ENCODE assay signal across 21 mouse cellular contexts in the genomic region with DNA sequence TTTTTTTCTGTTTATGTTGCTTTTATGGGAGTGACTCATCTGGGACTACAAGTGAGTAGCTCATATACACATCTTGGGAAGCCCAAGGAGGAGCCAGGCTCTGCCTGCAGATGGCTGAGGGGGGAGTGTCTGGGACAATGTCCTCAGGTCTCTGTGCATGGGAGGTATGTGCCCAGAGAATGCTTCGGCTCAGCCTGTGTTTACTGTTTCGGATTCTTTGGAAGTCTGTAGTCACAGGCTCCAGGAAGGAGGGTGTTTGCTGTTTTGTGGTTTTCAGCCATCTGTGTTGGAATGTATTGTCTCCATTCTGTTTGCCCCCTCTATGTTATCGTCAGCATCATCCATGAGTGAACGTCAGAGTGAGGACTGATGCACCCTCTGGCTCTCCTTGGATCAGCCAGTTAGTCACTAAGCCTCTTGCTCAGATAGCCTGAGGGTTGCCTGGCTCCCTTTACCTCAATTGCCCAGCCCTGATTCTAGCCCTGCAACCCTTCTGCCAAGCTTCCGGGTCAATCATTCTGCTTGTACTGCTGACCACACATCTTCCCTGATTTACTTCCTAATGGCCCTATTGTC. TPM values are rescaled to one million over a fixed set of nuclear protein-coding genes. Genes with fewer than 3 reads are reported as not detected.
DNase-seq lines count a peak whose midpoint lies in the region; ATAC-seq and TF ChIP-seq lines count a peak whose summit lies in the region.
"Had no signal": no experiment of that assay in that cellular context is flagged by ENCODE, and none has a peak within 500 bp of the region (broad histone marks: within the 10 kb centered on the region; RNA-seq: fewer than 3 reads in every experiment).

No protein-coding gene starts in this region.

- no peak for ATAC-seq in embryonic facial prominence, embryonic 15.5 days (ENCODE audit: insufficient number of reproducible peaks, low FRiP score, low TSS enrichment, low read depth)
- ATAC-seq: CD4-positive, CD25-positive, alpha-beta regulatory T cell, adult 4 months; intestine, embryonic 16.5 days had no signal

- no peaks in the 10 kb centered on the region for H3K27me3 ChIP-seq in embryonic facial prominence, embryonic 15.5 days
- H3K27me3 ChIP-seq in myocyte (ENCODE audit: control insufficient read depth, insufficient read depth, insufficient read length): no peaks in the 10 kb centered on the region
- H3K27me3 ChIP-seq: forebrain, embryonic 12.5 days; kidney, embryonic 15.5 days; midbrain, embryonic 12.5 days had no signal

- peak overlapping the region; percentile 71 for H3K27ac ChIP-seq in embryonic facial prominence, embryonic 15.5 days (replicated peaks)
- H3K27ac ChIP-seq: forebrain, embryonic 12.5 days; heart, embryonic 10.5 days; hindbrain, embryonic 14.5 days; kidney, embryonic 15.5 days; liver, embryonic 15.5 days; macrophage; midbrain, embryonic 12.5 days had no signal

- no peaks in the 10 kb centered on the region for H3K9me3 ChIP-seq in embryonic facial prominence, embryonic 15.5 days (replicated peaks)
- H3K9me3 ChIP-seq: forebrain, embryonic 12.5 days; G1E; heart, embryonic 10.5 days; kidney, embryonic 15.5 days; liver, embryonic 15.5 days; midbrain, embryonic 12.5 days had no signal

- TF ChIP-seq POLR2A in myocyte (IDR thresholded peaks at IDR 0.05; ENCODE audit: insufficient read length, low read depth): no peak

- H3K36me3 ChIP-seq in embryonic facial prominence, embryonic 15.5 days: 0 out of 2 replicates have a peak, but pooled peaks cover 3% of the 10 kb centered on the region
- H3K36me3 ChIP-seq in myocyte (ENCODE audit: control insufficient read depth, insufficient read depth): no peaks in the 10 kb centered on the region
- H3K36me3 ChIP-seq: forebrain, embryonic 12.5 days; G1E; heart, embryonic 10.5 days; kidney, embryonic 15.5 days; liver, embryonic 15.5 days; midbrain, embryonic 12.5 days had no signal

- H3K79me2 ChIP-seq in myocyte (ENCODE audit: control insufficient read depth, insufficient read depth): no peaks in the 10 kb centered on the region

- H3K9ac ChIP-seq in embryonic facial prominence, embryonic 15.5 days: no peak overlapping the region
- H3K9ac ChIP-seq: forebrain, embryonic 12.5 days; hindbrain, embryonic 14.5 days; kidney, embryonic 15.5 days; liver, embryonic 15.5 days; midbrain, embryonic 12.5 days had no signal

- no peak overlapping the region for H3K4me3 ChIP-seq in embryonic facial prominence, embryonic 15.5 days (replicated peaks)
- no peak overlapping the region for H3K4me3 ChIP-seq in myocyte
- H3K4me3 ChIP-seq: forebrain, embryonic 12.5 days; heart, embryonic 10.5 days; kidney, embryonic 15.5 days; liver, embryonic 15.5 days; midbrain, embryonic 12.5 days had no signal

- peak; percentile 13 to 17 for DNase-seq in layer of hippocampus, adult 8-10 months (ENCODE audit: low spot score in 2 of 2)
- no peak for DNase-seq in layer of hippocampus, postnatal 25 days (ENCODE audit: extremely low spot score in 1 of 2, low spot score in 1 of 2)
- DNase-seq in NIH3T3 (ENCODE audit: low read depth): peak; percentile 82
- DNase-seq in embryo, embryonic 11 days: no peak
- no peak for DNase-seq in thymus, postnatal 10 days (ENCODE audit: low spot score in 2 of 2)
- DNase-seq: adrenal gland, postnatal 14 days; cerebellum, adult 2 months; left cerebral cortex, postnatal 4 days had no signal

- 25% methylated on average over 5 of the region's 5 CpGs for WGBS in embryonic facial prominence, embryonic 15.5 days

- no peak overlapping the region for H3K4me2 ChIP-seq in embryonic facial prominence, embryonic 15.5 days (replicated peaks)
- peak overlapping the region; percentile 55 for H3K4me2 ChIP-seq in myocyte (ENCODE audit: low read depth)
- H3K4me2 ChIP-seq: forebrain, embryonic 12.5 days; hindbrain, embryonic 14.5 days; kidney, embryonic 15.5 days; liver, embryonic 15.5 days; midbrain, embryonic 12.5 days had no signal

- H3K4me1 ChIP-seq in embryonic facial prominence, embryonic 15.5 days: peaks cover 67% of the 10 kb centered on the region

- no peak overlapping the region for H3ac ChIP-seq in myocyte (ENCODE audit: control insufficient read depth, insufficient read length)

TF ChIP-seq in myocyte, 11 proteins besides CTCF, POLR2A, EP300 and RAD21:
- peak in 1 of 3 experiments; percentile 17 for TF ChIP-seq MYOG (IDR thresholded peaks at IDR 0.05; ENCODE audit: control insufficient read depth in 1 of 3, insufficient read depth in 1 of 3, insufficient read length in 2 of 3, low read depth in 2 of 3)
- no peak for TF ChIP-seq TCF12 (IDR thresholded peaks at IDR 0.05; ENCODE audit: insufficient read depth, poor library complexity, severe bottlenecking)
- no peak for TF ChIP-seq MAX (IDR thresholded peaks at IDR 0.05; ENCODE audit: low read depth)
TF ChIP-seq in myocyte: peak in this region for 1.

RNA-seq across cellular contexts. Expression of a gene that starts 12.3 kb away (rescaled TPM):
- under 1 TPM in 2 of 4 experiments, not detected in 2; 0.27 TPM for total RNA-seq in layer of hippocampus, adult 8-10 months (2022)
- total RNA-seq in layer of hippocampus, postnatal 25 days (2021): not detected
- polyA plus RNA-seq in embryonic facial prominence, embryonic 15.5 days (2015; fragmentation: Nextera tagmentation; extraction: Ambion mirVana): 2.7 and 2.8 TPM in 2 replicates
- 0.11 TPM for polyA plus RNA-seq in myocyte (2012; fragmentation: generic; extraction: Trizol)
- total RNA-seq: left cerebral cortex, postnatal 4 days had no signal
- polyA plus RNA-seq: neural tube, embryonic 14.5 days had no signal

RNA-seq across cellular contexts. Expression of a gene that starts 35.8 kb away (rescaled TPM):
- total RNA-seq in layer of hippocampus, adult 8-10 months (2022): 10 to 100 TPM; 69.7 to 86.8 (median 75.2) TPM
- 10 to 100 TPM; 86.1 to 94.9 TPM for total RNA-seq in layer of hippocampus, postnatal 25 days (2021)
- polyA plus RNA-seq in embryonic facial prominence, embryonic 15.5 days (2015; fragmentation: Nextera tagmentation; extraction: Ambion mirVana): 1,352 and 1,417 TPM in 2 replicates
- polyA plus RNA-seq in myocyte (2012; fragmentation: generic; extraction: Trizol): 58.6 TPM

RNA-seq across cellular contexts. Expression of a gene that starts 52.8 kb away (rescaled TPM):
- 1 to 10 TPM in 2 of 4 experiments, under 1 TPM in 2; 0.62 to 2.4 (median 1.2) TPM for total RNA-seq in layer of hippocampus, adult 8-10 months (2022)
- 1 to 10 TPM; 2.5 to 4.5 TPM for total RNA-seq in layer of hippocampus, postnatal 25 days (2021)
- polyA plus RNA-seq in embryonic facial prominence, embryonic 15.5 days (2015; fragmentation: Nextera tagmentation; extraction: Ambion mirVana): 162 and 168 TPM in 2 replicates
- 39.9 TPM for polyA plus RNA-seq in myocyte (2012; fragmentation: generic; extraction: Trizol)

Comparison
In these comparisons a context has a peak if more than half of its experiments do, and no peak if none do; other contexts are left out.
1. DNase-seq: peak in layer of hippocampus, adult 8-10 months (2 of 2) and NIH3T3 (single experiment); none in layer of hippocampus, postnatal 25 days (0 of 2), embryo, embryonic 11 days (single experiment) and thymus, postnatal 10 days (0 of 2).